Mouse (Mus musculus): ENCODE measurements at regions not wholly inside any gene's neighbourhood (a gene's known extent, or its start where the extent isn't known, plus 50 kb on each side); places are given as distances from the start of the nearest gene placed in this dataset.

DNA sequence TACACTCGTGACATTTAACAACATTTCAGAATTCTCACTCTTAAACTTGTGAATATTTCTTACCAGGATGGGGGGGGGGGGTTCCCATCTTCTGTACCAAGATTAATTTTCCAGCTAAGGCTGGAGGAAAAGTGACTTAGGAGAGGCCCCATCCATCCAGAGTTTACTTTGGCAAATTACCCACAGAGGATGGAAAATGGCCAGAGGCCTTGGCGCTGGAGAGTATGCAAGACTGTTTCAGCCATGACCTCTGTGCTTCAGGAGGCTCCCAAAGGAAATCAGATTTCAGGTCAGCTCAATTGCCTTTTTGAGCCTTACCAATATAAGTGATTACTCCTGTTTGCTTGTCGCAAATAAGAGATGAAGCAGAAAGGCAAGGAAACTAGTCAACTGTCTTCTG lies 143.4 kb upstream of the F930015N05Rik start:
- no peak for DNase-seq (ENCODE audit: low spot score)

GRCm38 (mm10) chr11:64586056-64586455 lies 149.6 kb upstream of the F930015N05Rik start:
- no peak for DNase-seq (ENCODE audit: low spot score)

- DNase-seq (ENCODE audit: low spot score): no peak
Measured at GRCm38 (mm10) chr11:64587034-64587710, 150.7 kb upstream of the F930015N05Rik start.

- DNase-seq (ENCODE audit: low spot score): no peak
Measured at GRCm38 (mm10) chr11:64587751-64588600, 151.5 kb upstream of the F930015N05Rik start.

DNA sequence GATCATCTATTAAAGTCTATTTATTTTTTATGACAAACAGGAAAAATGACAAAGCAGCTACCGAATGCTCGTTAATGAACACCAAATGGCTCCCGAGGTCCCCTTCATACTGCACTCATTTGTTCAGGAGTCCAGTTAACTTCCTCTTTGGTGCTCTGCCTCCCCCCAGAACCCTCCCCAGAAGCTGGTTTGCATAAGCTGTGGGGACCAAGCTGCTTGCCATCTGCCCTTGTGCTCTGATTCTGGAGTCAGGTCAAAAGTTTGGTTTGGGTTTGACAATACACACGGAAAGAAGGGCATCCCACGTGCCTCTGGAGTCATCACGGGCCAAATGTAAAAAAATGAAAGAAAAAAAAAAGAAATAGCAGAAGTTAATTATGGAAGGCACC lies 152.1 kb upstream of the F930015N05Rik start:
- DNase-seq (ENCODE audit: low spot score): no peak

- DNase-seq (ENCODE audit: low spot score): no peak
Measured at GRCm38 (mm10) chr11:64589026-64589425, 152.6 kb upstream of the F930015N05Rik start.

GRCm38 (mm10) chr11:64590091-64590490 lies 153.6 kb upstream of the F930015N05Rik start:
- no peak for DNase-seq (ENCODE audit: low spot score)

- no peak for DNase-seq (ENCODE audit: low spot score)
Measured at GRCm38 (mm10) chr11:64592253-64592652, 155.8 kb upstream of the F930015N05Rik start.

DNA sequence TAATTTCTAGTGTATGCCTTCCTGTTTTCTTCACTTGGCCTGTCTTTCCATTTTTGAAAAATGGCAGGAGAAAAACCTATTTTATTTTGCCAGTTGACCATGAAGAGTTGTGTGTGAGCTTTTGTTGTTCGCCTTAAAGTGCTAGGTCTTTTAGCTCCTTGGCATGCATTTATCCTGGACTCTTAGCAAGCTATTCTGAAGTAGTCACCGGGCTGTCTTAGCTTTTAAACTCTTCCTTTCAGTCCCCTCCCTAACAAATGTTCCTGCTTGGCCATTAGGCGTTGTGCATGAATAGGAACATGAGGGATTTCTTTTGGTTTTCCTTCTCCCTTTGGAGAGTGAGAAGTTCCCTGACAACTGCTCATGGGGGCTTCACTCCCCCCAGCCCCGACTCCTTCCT lies 160.9 kb upstream of the F930015N05Rik start:
- no peak for DNase-seq (ENCODE audit: low spot score)

DNA sequence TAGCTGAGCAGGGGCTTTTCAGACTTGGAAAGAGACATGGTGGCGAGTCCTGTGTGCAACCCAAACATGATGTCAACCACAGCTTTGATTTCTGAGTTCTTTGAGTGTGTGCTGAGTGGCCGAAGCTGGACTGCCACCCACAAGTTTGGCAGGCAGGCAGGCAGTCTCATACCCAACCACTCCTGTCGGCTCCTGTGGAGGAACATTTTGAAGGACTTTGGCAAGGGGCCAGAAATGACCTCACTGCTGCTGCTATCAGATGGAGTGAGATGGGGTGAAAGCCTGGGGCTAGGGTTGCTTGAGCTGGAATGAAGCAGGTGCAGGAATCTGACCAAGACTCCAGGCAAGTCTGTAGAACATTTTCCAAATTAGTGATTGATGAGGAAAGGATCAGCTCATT lies 162.7 kb upstream of the F930015N05Rik start:
- DNase-seq (ENCODE audit: low spot score): no peak

DNA sequence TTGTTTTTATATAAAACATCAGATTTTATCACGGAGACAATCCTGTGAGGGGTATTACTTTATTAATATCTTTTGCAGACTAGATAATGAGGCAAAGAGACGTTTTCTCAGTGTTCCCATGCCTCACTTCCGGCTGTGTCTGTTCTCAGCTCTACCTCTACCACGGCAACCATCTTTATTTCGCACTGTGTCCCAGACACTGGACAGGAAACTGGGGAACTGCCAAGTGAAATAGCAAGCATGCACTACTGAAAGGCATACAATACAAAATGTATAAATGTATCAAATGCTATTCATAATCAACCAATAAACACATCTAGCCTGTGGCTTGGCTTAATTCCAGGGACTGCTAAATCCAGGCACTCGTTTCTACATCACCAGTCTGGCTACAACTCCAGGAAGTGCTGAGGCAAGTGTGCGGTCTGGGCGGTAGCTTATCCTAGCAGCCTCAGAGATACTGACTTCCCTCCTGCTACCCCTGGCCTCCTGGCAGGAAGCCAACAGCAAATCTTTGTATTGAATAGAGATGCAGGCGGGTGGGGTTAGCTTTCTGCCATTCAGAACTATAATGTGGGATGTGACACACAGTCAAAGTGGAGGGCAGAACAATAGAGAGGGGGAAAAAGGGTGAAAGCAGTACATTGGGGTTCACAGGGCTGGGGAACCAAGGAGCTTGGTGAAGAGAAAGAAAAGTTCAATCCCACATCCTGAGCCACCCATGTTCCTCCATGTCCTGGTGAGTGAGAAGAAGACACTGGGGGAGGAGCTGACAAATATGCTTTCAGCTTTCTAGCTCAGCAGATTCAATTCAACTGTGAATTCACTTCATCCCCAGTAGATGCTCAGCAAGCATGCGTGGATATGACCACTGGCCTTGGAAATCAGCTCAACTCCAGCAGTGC lies 164.0 kb upstream of the F930015N05Rik start:
- DNase-seq (ENCODE audit: low spot score): no peak

DNA sequence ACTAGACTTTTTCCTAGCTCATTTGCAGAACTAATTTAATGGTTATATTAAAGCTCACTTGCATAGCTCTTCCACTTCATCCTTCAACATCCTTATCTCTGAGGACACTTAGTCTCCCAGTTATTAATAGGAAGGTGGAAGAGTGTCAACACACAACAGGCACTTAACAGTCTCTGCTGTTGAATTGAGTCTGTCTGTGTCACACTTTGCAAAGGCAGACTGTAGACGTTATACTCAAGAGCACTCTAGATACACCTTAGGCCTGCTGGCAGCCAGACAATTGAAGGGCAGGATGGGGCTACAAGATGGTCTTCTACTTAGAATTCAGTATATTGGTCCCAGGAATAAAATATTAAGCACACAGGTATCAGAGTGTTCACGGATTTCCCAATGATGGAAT lies 172.6 kb upstream of the F930015N05Rik start:
- DNase-seq (ENCODE audit: low spot score): no peak

- DNase-seq (ENCODE audit: low spot score): no peak
Measured at GRCm38 (mm10) chr11:64610724-64611123, 174.3 kb upstream of the F930015N05Rik start.

GRCm38 (mm10) chr11:64615140-64615539 lies 178.7 kb upstream of the F930015N05Rik start:
- no peak for DNase-seq (ENCODE audit: low spot score)

DNA sequence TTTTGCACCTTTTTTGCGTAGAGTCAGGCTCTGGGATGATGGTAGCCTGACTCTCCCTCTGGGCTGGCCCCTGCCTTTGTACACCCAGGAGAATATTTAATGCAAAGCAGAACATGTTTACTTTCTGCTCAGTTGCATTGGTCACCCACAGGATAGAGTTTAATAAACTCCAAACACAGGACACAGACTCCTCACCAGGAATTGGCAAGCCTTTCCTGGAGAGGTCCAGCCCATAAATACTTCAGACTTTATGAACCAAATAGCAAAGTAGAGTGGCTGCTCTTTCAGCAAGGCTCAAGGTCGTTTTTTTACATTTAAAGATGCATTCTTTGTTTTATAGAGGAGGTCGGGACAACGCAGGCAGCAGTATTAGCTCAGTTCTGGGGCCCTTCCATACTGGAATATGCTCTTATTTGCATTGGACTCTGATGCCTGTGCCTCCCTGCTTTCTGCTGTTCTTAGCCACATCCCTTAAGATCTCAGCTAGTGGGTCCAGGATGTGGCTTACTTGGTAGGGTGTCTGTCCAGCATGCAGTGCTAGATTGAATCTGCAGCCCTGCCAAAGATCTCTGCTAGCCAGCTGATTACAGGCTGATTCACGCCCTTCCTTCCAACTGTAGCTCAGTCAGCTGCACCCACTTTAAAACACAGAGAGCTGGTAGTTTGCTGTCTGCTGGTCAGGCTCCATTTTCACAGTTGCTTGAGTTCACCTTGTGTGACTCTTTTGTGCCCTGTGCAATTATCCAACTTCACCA lies 182.4 kb upstream of the F930015N05Rik start:
- DNase-seq (ENCODE audit: low spot score): no peak

GRCm38 (mm10) chr11:64627180-64627579 lies 190.7 kb upstream of the F930015N05Rik start:
- no peak for DNase-seq (ENCODE audit: low spot score)

GRCm38 (mm10) chr11:64640947-64641346 lies 204.5 kb upstream of the F930015N05Rik start:
- no peak for DNase-seq (ENCODE audit: low spot score)

GRCm38 (mm10) chr11:64643171-64643570 lies 206.7 kb upstream of the F930015N05Rik start:
- DNase-seq (ENCODE audit: low spot score): no peak

GRCm38 (mm10) chr11:64647938-64648337 lies 211.5 kb upstream of the F930015N05Rik start:
- DNase-seq (ENCODE audit: low spot score): no peak

GRCm38 (mm10) chr11:64650571-64651282 lies 214.3 kb upstream of the F930015N05Rik start:
- DNase-seq (ENCODE audit: low spot score): no peak

DNA sequence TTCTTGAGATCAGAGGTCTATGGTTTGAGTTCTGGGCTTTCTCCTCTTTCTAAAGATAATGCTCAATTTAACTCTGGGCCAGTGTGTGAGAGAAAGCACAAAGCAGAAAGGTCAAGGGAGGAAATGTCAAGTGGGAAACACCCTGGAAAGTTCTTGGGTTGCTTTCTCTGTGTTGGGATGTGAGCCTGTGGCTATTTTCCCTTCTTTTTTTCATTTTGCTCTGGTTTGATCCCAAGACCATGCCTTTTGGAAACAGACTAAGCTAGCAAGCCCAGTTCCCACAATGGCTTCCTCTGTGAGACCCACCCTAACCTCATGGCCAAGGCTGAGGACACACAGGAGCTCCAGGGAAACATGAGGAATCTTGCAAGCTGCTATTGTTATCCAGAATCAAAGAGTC lies 216.4 kb upstream of the F930015N05Rik start:
- no peak for DNase-seq (ENCODE audit: low spot score)
